Mouse (Mus musculus) A20 (cell line): ENCODE measurements around the gene Dip2b.
"Not testable (repeated sequence)": the region's sequence is repeated elsewhere in the genome, so short reads cannot be mapped to it uniquely, and the experiment has no call there.

ENCODE experiments used
- DNase-seq: peaks from one replicate; pipeline ENCODE4 v3.0.0-alpha.2; 2011; ENCODE audit warnings: low read depth, low spot score

The Dip2b gene

DNA sequence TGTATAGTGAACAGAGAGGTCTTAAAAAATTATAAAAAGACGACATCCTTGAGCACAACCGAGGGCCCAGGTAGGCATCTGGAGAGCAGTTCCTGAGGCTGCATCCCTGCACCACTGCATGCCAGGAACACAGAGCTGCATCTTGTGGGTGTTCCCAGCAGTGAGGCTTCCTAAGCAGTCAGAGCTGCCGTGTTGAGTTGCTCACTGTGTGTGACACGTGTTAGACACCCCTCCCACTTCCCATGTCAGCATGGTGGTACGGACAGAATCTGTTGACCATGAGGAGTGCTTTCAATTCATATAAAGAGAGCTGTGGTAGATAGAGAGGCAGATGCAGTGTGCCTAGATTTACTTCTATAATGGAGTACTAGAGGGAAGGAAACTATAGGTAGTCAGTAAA, 218.8 kb downstream of the Dip2b start:
- DNase-seq: no peak

DNA sequence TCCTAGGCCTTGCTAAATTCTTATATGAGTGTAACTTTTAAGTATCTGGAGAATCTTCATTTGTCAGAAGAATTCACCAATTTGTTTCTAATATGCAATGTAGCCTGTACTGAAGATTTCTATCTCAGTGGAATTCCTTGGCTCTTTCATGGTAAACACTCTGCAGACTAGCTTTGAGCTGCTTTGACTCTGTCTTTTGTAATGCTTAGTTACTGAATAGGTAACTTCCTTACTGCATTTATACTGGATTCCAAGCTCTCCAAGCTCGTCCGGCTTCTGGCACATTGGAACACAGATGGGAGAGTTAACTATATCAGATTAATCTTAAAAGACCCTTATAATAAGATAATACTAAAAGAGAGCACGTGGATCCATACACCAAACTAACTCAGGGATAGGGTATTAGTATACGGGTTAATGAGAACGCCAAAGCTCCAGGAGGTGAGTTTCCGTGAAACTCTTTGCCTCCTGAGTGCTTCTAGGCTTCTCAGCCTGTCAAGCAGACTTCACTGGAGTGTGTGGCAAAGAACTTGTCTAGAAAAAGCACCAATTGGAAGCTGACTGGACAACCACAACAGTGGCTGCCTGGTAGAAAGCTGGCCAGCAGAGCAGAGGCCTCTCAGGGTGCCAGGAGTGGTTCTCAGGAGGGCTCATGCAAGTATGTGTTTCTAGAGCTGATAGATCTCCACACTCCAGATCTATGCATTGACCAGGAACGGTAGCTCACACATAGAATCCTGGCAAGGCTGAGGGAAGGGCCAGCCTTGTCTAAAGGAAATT, 220.4 kb downstream of the Dip2b start:
- no peak for DNase-seq

DNA sequence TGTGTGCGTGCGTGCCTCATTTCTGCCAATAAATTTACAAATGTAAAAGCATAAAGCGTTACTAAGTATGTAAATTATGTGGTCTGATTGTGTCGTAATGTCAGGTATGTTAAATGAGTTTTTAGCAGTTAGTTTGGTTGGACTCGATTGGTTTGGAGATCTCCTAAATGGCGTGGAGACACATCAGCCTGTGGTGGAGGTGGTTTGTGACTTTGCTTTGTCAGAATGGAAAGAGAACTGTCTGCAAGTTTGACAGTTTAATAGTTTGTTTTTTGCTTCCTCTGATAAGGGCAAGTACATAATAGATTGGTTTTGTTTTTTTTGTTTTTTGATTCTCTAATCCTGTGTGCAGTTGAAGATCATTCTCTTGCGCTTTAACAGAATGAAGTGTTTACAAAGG, 221.9 kb downstream of the Dip2b start:
- not testable (repeated sequence) for DNase-seq

DNA sequence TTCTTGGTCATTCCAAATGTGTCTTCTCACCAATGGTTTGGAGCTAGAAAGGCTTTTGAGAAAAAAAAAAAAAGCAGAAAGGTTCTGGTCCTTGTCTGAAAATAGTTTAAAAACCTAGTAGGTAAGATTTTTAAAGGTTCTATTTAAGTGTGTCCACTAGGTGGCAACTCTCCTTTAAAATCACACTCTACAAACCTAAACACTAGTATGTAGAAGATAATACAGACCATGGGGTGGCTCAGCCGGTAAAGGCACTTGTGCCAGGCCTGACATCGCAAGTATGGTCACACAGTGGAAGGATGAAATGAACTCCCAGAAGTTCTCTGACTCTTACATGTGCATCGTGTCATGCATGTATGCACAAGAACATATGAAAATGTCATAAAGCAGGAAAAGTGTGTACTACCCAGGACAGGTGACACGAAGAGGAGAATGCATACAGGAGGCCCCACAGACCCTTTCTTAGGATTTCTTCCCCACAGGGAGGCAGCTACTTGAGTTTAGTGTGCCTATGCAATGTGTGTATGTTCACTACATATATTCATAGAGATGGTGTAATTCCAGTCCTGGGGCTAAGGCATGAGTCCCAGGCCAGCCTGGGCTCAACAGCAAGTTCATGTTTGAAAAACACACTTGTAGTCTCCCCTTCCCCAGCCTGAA, 224.9 kb downstream of the Dip2b start:
- DNase-seq: peak; percentile 50

DNA sequence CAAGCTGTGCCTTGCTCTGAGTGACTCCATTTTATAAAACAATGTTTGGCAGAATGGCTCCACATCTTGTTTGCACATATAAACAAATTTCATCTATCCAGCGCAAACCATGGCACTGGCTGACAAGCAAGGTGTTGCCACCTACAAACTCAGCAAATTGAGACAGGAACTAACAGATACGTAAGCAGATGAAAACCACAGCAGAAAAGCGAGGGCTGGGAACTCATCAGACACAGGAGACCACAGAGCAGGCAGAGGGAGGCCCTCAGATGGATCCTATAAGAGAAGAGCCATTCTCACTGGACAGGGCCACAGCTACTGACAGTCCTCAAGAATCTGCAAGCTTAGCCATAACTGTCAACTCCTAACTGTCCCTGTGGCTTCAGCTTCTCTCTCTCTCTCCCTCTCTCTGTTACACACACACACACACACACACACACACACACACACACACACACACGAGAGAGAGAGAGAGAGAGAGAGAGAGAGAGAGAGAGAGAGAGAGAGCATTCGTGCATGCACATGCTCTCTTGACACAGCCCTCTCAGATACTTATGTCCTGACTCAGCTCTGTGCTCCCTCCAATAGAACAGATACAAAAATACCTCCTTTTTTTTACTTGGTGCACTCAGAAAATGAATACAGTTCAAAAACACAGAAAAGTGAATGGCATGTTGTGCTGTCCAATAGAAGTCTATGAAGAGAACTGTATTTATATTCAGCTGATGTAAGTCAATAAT, 227.3 kb downstream of the Dip2b start:
- DNase-seq: no peak

DNA sequence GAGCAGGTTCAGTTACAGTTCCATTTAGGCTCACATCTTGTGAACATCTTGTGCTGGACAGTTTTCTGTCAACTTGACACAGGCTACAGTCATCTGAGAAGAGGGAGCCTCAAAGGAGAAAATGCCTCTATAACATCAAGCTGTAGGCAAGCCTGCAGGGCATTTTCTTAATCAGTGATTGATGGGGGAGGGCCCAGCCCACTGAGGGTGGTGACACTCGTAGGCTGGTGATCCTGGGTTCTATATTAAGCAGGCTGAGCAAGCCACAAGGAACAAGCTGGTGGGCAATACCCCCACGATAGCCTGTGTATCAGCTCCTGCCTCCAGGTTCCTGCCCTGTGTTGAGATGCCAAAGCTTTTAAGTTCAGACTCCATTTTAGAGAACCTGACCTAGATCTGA, 230.5 kb downstream of the Dip2b start:
- no peak for DNase-seq
